Mouse (Mus musculus): Measurements from ENCODE around the gene Tapt1. TPM values are rescaled to one million over a fixed set of nuclear protein-coding genes. Genes with fewer than 3 reads are reported as not detected.

Tapt1 gene
- total and polyA plus RNA-seq, 3 experiments = 18.7 to 21.1 (median 19.2) TPM

- H3K9ac ChIP-seq (ENCODE audit: low read depth, low read length) = no peak overlapping the region
- WGBS = 31% methylated on average over 7 of the region's 7 CpGs
- no peaks in the 10 kb centered on the region for H3K4me1 ChIP-seq (ENCODE audit: control insufficient read depth, insufficient read depth, low read length)
These were observed 62.1 kb downstream of the Tapt1 start for GRCm38 (mm10) chr5:44164233-44164776.

GRCm38 (mm10) chr5:44163318-44163717 lies 63.1 kb downstream of the Tapt1 start:
- TF ChIP-seq POLR2A (IDR thresholded peaks at IDR 0.05; ENCODE audit: insufficient read depth, low read depth, low read length) = no peak
- TF ChIP-seq EP300 (IDR thresholded peaks at IDR 0.05; ENCODE audit: insufficient read depth, low read depth, low read length) = no peak
- TF ChIP-seq CTCF (IDR thresholded peaks at IDR 0.05) = peak; percentile 30

More at GRCm38 (mm10) chr5:44164233-44164776, 62.1 kb downstream of the Tapt1 start:
- intact Hi-C loops (cut with DNase I) = no loop called here
- TF ChIP-seq EP300 (IDR thresholded peaks at IDR 0.05; ENCODE audit: insufficient read depth, low read depth, low read length) (no peak), POLR2A (IDR thresholded peaks at IDR 0.05; ENCODE audit: insufficient read depth, low read depth, low read length) (no peak), CTCF (IDR thresholded peaks at IDR 0.05) (no peak)
- H3K27ac ChIP-seq = no peak overlapping the region
- DNase-seq = no peak
- H3K79me2 ChIP-seq (replicated peaks; ENCODE audit: control insufficient read depth, insufficient read depth, low read length) = no peaks in the 10 kb centered on the region
- no peaks in the 10 kb centered on the region for H3K36me3 ChIP-seq (ENCODE audit: control insufficient read depth, insufficient read depth, low read length)
- H3K27me3 ChIP-seq (ENCODE audit: control insufficient read depth, insufficient read depth, low read length) = no peaks in the 10 kb centered on the region
- H3K4me3 ChIP-seq = no peak overlapping the region

GRCm38 (mm10) chr5:44162786-44163185 lies 63.6 kb downstream of the Tapt1 start:
- DNase-seq = no peak
- no peaks in the 10 kb centered on the region for H3K27me3 ChIP-seq (ENCODE audit: control insufficient read depth, insufficient read depth, low read length)
- no peak overlapping the region for H3K27ac ChIP-seq
- no peak overlapping the region for H3K9ac ChIP-seq (ENCODE audit: low read depth, low read length)
- H3K36me3 ChIP-seq (ENCODE audit: control insufficient read depth, insufficient read depth, low read length) = no peaks in the 10 kb centered on the region
- intact Hi-C loops (cut with DNase I) = no loop called here
- no peak overlapping the region for H3K4me3 ChIP-seq
- no peaks in the 10 kb centered on the region for H3K79me2 ChIP-seq (replicated peaks; ENCODE audit: control insufficient read depth, insufficient read depth, low read length)
- no peaks in the 10 kb centered on the region for H3K4me1 ChIP-seq (ENCODE audit: control insufficient read depth, insufficient read depth, low read length)
- WGBS = 81% methylated on average over 7 of the region's 7 CpGs
- no peak for TF ChIP-seq EP300 (IDR thresholded peaks at IDR 0.05; ENCODE audit: insufficient read depth, low read depth, low read length)
- no peak for TF ChIP-seq POLR2A (IDR thresholded peaks at IDR 0.05; ENCODE audit: insufficient read depth, low read depth, low read length)
- TF ChIP-seq CTCF (IDR thresholded peaks at IDR 0.05) = no peak

More at GRCm38 (mm10) chr5:44163318-44163717, 63.1 kb downstream of the Tapt1 start:
- Histone ChIP-seq H3K9ac (ENCODE audit: low read depth, low read length) (no peak overlapping the region), H3K27ac (no peak overlapping the region), H3K79me2 (replicated peaks; ENCODE audit: control insufficient read depth, insufficient read depth, low read length) (no peaks in the 10 kb centered on the region), H3K4me3 (no peak overlapping the region), H3K27me3 (ENCODE audit: control insufficient read depth, insufficient read depth, low read length) (no peaks in the 10 kb centered on the region), H3K4me1 (ENCODE audit: control insufficient read depth, insufficient read depth, low read length) (no peaks in the 10 kb centered on the region), H3K36me3 (ENCODE audit: control insufficient read depth, insufficient read depth, low read length) (no peaks in the 10 kb centered on the region)
- intact Hi-C loops (cut with DNase I) = no loop called here
- no peak for DNase-seq
- 96% methylated on average over 3 of the region's 3 CpGs for WGBS

- 61% methylated on average over 4 of the region's 4 CpGs for WGBS
- intact Hi-C loops (cut with DNase I) = no loop called here
- TF ChIP-seq EP300 (IDR thresholded peaks at IDR 0.05; ENCODE audit: insufficient read depth, low read depth, low read length) (no peak), POLR2A (IDR thresholded peaks at IDR 0.05; ENCODE audit: insufficient read depth, low read depth, low read length) (no peak), CTCF (IDR thresholded peaks at IDR 0.05) (no peak)
These were observed 66.6 kb downstream of the Tapt1 start for GRCm38 (mm10) chr5:44159679-44160438.

GRCm38 (mm10) chr5:44159231-44159630 lies 67.2 kb downstream of the Tapt1 start:
- no peaks in the 10 kb centered on the region for H3K79me2 ChIP-seq (replicated peaks; ENCODE audit: control insufficient read depth, insufficient read depth, low read length)
- WGBS = 91% methylated on average over 2 of the region's 2 CpGs
- no peaks in the 10 kb centered on the region for H3K4me1 ChIP-seq (ENCODE audit: control insufficient read depth, insufficient read depth, low read length)
- intact Hi-C loops (cut with DNase I) = no loop called here
- H3K27me3 ChIP-seq (ENCODE audit: control insufficient read depth, insufficient read depth, low read length) = no peaks in the 10 kb centered on the region
- H3K9ac ChIP-seq (ENCODE audit: low read depth, low read length) = no peak overlapping the region
- no peak for DNase-seq
- H3K27ac ChIP-seq = no peak overlapping the region
- no peaks in the 10 kb centered on the region for H3K36me3 ChIP-seq (ENCODE audit: control insufficient read depth, insufficient read depth, low read length)
- TF ChIP-seq EP300 (IDR thresholded peaks at IDR 0.05; ENCODE audit: insufficient read depth, low read depth, low read length) = no peak
- no peak for TF ChIP-seq POLR2A (IDR thresholded peaks at IDR 0.05; ENCODE audit: insufficient read depth, low read depth, low read length)
- no peak for TF ChIP-seq CTCF (IDR thresholded peaks at IDR 0.05)
- H3K4me3 ChIP-seq = no peak overlapping the region

More at GRCm38 (mm10) chr5:44159679-44160438, 66.6 kb downstream of the Tapt1 start:
- DNase-seq = no peak
- Histone ChIP-seq H3K27me3 (ENCODE audit: control insufficient read depth, insufficient read depth, low read length) (no peaks in the 10 kb centered on the region), H3K9ac (ENCODE audit: low read depth, low read length) (no peak overlapping the region), H3K4me1 (ENCODE audit: control insufficient read depth, insufficient read depth, low read length) (no peaks in the 10 kb centered on the region), H3K4me3 (no peak overlapping the region), H3K27ac (no peak overlapping the region), H3K36me3 (ENCODE audit: control insufficient read depth, insufficient read depth, low read length) (no peaks in the 10 kb centered on the region), H3K79me2 (replicated peaks; ENCODE audit: control insufficient read depth, insufficient read depth, low read length) (no peaks in the 10 kb centered on the region)

- WGBS = 91% methylated on average over 3 of the region's 3 CpGs
- H3K9ac ChIP-seq (ENCODE audit: low read depth, low read length) = no peak overlapping the region
- H3K36me3 ChIP-seq (ENCODE audit: control insufficient read depth, insufficient read depth, low read length) = no peaks in the 10 kb centered on the region
- DNase-seq = no peak
- H3K4me1 ChIP-seq (ENCODE audit: control insufficient read depth, insufficient read depth, low read length) = no peaks in the 10 kb centered on the region
- no peak overlapping the region for H3K27ac ChIP-seq
- H3K79me2 ChIP-seq (replicated peaks; ENCODE audit: control insufficient read depth, insufficient read depth, low read length) = no peaks in the 10 kb centered on the region
- intact Hi-C loops (cut with DNase I) = no loop called here
- no peak overlapping the region for H3K4me3 ChIP-seq
- no peak for TF ChIP-seq POLR2A (IDR thresholded peaks at IDR 0.05; ENCODE audit: insufficient read depth, low read depth, low read length)
- no peak for TF ChIP-seq EP300 (IDR thresholded peaks at IDR 0.05; ENCODE audit: insufficient read depth, low read depth, low read length)
- TF ChIP-seq CTCF (IDR thresholded peaks at IDR 0.05) = no peak
- no peaks in the 10 kb centered on the region for H3K27me3 ChIP-seq (ENCODE audit: control insufficient read depth, insufficient read depth, low read length)
These were observed 68.0 kb downstream of the Tapt1 start for GRCm38 (mm10) chr5:44158458-44158857.

Data from heart, adult 2 months (tissue).